Mouse (Mus musculus): ENCODE data around the gene Klf7. TPM values are rescaled to one million over a fixed set of nuclear protein-coding genes. Genes with fewer than 3 reads are reported as not detected.

The Klf7 gene
- polyA plus RNA-seq, 1 experiment from 2014 or later = 11.9 TPM

DNA sequence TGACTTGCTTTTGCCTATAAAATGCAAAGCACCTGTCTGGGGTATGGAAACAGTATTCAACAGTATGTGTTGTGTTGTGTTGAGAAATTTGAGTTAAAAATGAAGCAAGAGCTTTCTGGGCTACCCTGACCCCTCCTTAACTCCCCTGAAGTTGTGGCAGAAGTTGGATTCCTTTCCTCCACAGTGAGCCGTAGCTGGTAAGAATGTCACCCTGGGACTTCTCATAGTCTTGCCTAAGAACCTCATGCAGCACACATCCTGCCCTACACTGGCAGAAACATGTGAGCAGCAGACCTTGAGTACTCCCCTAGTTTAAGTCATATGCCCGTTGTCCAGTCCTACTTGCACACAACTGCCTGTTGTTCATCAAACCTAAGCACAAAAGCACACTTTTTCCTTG lies 4.7 kb upstream of the Klf7 start:
- H3K9ac ChIP-seq (ENCODE audit: low read depth, low read length) = no peak overlapping the region
- no peaks in the 10 kb centered on the region for H3K36me3 ChIP-seq (ENCODE audit: control insufficient read depth, insufficient read depth)
- H3K27ac ChIP-seq (ENCODE audit: low read depth, low read length) = no peak overlapping the region
- no peaks in the 10 kb centered on the region for H3K4me1 ChIP-seq (replicated peaks; ENCODE audit: control insufficient read depth, insufficient read depth, low read length)
- no peaks in the 10 kb centered on the region for H3K9me3 ChIP-seq (ENCODE audit: control insufficient read depth)
- H3K27me3 ChIP-seq (replicated peaks; ENCODE audit: control insufficient read depth, insufficient read depth, low read length) = no peaks in the 10 kb centered on the region
- no peak for TF ChIP-seq CTCF (IDR thresholded peaks at IDR 0.05; ENCODE audit: low read depth)
- no peak for ATAC-seq
- 65% methylated on average over 2 of the region's 2 CpGs for WGBS
- H3K4me2 ChIP-seq (replicated peaks; ENCODE audit: low read depth) = no peak overlapping the region
- H3K4me3 ChIP-seq (ENCODE audit: low read depth, low read length) = no peak overlapping the region

DNA sequence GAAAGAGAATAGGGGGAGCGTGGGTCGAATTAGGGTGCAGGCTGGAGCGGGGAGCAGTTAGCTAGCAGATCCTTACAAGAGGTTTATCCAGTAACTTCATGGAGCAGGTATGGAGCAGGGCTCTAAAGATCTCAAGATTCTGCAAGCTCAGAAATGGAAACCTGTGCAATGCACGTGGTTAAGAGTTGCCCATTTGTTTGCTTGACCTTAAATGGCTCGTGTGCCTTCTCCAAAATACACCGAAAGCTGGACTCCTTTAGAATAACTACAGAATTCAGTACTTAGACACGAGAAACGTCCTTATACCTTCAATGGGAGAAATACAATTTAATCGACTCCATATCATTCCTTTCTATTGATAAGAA lies 366 bp upstream of the Klf7 start:
- no peak for ATAC-seq
- H3K36me3 ChIP-seq (ENCODE audit: control insufficient read depth, insufficient read depth) = no peaks in the 10 kb centered on the region
- 16% methylated on average over 9 of the region's 9 CpGs for WGBS

DNA sequence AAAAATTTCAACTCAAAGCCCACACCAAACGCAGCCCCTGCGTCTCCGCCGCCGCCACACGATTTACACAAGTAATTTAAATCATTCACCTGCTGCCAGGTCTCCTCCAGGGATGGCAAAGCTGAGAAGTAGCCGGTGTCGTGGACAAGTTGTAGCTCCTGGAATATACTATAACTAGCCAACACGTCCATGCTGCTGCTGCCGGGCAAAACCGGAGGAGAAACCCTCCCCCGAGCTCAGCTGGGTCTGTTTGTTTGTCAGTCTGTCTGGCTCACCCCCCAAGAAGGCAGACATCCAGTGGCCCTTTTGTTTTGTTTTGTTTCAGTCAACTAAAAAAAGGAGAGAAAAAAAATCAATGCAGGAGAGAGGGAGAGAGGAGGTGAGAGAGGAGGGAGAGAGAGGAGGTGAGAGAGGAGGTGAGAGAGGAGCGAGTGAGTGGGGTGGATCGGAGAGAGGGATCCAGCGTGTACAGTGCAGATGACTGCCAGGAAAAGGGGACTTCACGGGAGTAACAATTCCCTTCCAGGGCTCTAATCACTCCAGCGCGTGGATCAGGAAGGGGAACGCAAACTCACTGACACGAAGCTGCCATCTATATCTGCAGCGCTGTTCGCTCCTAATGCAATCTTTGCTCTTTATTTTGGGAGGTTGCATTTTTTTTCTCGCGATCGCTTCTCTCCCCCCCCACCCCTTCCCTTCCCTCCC lies 1.1 kb downstream of the Klf7 start:
- peak overlapping the region; percentile 67 for H3K9ac ChIP-seq (ENCODE audit: low read depth, low read length)
- peak overlapping the region; percentile 100 for H3K27ac ChIP-seq (ENCODE audit: low read depth, low read length)
- ATAC-seq = peak; percentile 32
- TF ChIP-seq CTCF (IDR thresholded peaks at IDR 0.05; ENCODE audit: low read depth) = no peak
- H3K4me2 ChIP-seq (replicated peaks; ENCODE audit: low read depth) = peak overlapping the region; percentile 80
- no peaks in the 10 kb centered on the region for H3K27me3 ChIP-seq (replicated peaks; ENCODE audit: control insufficient read depth, insufficient read depth, low read length)
- H3K4me1 ChIP-seq (replicated peaks; ENCODE audit: control insufficient read depth, insufficient read depth, low read length) = no peaks in the 10 kb centered on the region
- WGBS = 0% methylated on average over 25 of the region's 25 CpGs
- no peaks in the 10 kb centered on the region for H3K36me3 ChIP-seq (ENCODE audit: control insufficient read depth, insufficient read depth)
- H3K9me3 ChIP-seq (ENCODE audit: control insufficient read depth) = no peaks in the 10 kb centered on the region
- peak overlapping the region; percentile 80 for H3K4me3 ChIP-seq (ENCODE audit: low read depth, low read length)

More for the DNA sequence above, 366 bp upstream of the Klf7 start:
- Histone ChIP-seq H3K9me3 (ENCODE audit: control insufficient read depth) (no peaks in the 10 kb centered on the region), H3K4me1 (replicated peaks; ENCODE audit: control insufficient read depth, insufficient read depth, low read length) (no peaks in the 10 kb centered on the region), H3K27ac (ENCODE audit: low read depth, low read length) (peak overlapping the region; percentile 100), H3K9ac (ENCODE audit: low read depth, low read length) (peak overlapping the region; percentile 100), H3K27me3 (replicated peaks; ENCODE audit: control insufficient read depth, insufficient read depth, low read length) (no peaks in the 10 kb centered on the region), H3K4me2 (replicated peaks; ENCODE audit: low read depth) (peak overlapping the region; percentile 80), H3K4me3 (ENCODE audit: low read depth, low read length) (peak overlapping the region; percentile 80)
- no peak for TF ChIP-seq CTCF (IDR thresholded peaks at IDR 0.05; ENCODE audit: low read depth)

DNA sequence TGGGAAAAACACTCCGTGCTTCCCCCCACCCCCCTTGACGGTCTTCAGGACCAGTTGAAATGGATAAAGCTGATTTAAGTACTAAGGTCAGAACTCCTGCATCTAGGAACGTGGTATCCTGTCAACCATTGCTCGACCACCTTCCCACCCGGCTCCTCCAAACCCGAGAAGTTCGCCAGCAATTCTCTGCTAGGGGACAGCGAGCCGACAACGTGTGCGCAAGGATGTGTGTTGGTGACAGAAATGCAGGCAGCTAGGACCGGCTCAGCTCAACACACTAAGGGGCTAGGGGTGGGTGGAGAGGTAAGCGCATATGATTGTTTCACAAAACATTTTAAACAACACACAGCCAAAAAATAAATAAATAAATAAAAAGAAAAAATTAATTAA lies 1.7 kb downstream of the Klf7 start:
- no peaks in the 10 kb centered on the region for H3K36me3 ChIP-seq (ENCODE audit: control insufficient read depth, insufficient read depth)
- peak overlapping the region; percentile 80 for H3K4me2 ChIP-seq (replicated peaks; ENCODE audit: low read depth)

DNA sequence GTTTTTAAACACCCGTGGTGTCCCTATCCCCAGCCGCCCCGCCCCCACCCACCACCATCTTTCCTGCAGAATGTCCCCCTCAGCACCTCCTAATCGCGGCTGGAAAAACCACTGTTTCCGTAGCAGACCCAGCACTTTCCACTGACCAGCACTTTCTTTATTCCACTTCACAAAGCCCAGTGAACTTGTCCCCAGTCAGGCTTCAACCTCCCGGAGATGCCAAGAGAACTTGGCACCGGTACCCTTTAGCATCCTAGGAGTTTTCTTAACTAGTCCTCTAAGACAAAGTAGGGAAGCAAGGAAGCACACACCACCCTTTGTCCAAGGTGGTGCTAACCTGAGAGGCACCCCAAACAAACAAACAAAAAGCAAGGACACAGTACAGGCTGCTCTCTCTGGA lies 2.2 kb downstream of the Klf7 start:
- 2% methylated on average over 8 of the region's 8 CpGs for WGBS
- no peak for ATAC-seq
- Histone ChIP-seq H3K9me3 (ENCODE audit: control insufficient read depth) (no peaks in the 10 kb centered on the region), H3K27ac (ENCODE audit: low read depth, low read length) (peak overlapping the region; percentile 100), H3K27me3 (replicated peaks; ENCODE audit: control insufficient read depth, insufficient read depth, low read length) (no peaks in the 10 kb centered on the region), H3K36me3 (ENCODE audit: control insufficient read depth, insufficient read depth) (no peaks in the 10 kb centered on the region), H3K4me1 (replicated peaks; ENCODE audit: control insufficient read depth, insufficient read depth, low read length) (0 out of 2 replicates have a peak, but pooled peaks cover 4% of the 10 kb centered on the region), H3K9ac (ENCODE audit: low read depth, low read length) (peak overlapping the region; percentile 67), H3K4me3 (ENCODE audit: low read depth, low read length) (peak overlapping the region; percentile 80), H3K4me2 (replicated peaks; ENCODE audit: low read depth) (peak overlapping the region; percentile 80)
- no peak for TF ChIP-seq CTCF (IDR thresholded peaks at IDR 0.05; ENCODE audit: low read depth)

More for the DNA sequence above, 1.7 kb downstream of the Klf7 start:
- under 1% methylated on average over 13 of the region's 13 CpGs for WGBS
- ATAC-seq = no peak
- peak overlapping the region; percentile 67 for H3K9ac ChIP-seq (ENCODE audit: low read depth, low read length)
- no peaks in the 10 kb centered on the region for H3K9me3 ChIP-seq (ENCODE audit: control insufficient read depth)
- H3K27me3 ChIP-seq (replicated peaks; ENCODE audit: control insufficient read depth, insufficient read depth, low read length) = no peaks in the 10 kb centered on the region
- no peak for TF ChIP-seq CTCF (IDR thresholded peaks at IDR 0.05; ENCODE audit: low read depth)
- H3K4me3 ChIP-seq (ENCODE audit: low read depth, low read length) = peak overlapping the region; percentile 80
- peak overlapping the region; percentile 100 for H3K27ac ChIP-seq (ENCODE audit: low read depth, low read length)
- H3K4me1 ChIP-seq (replicated peaks; ENCODE audit: control insufficient read depth, insufficient read depth, low read length) = 0 out of 2 replicates have a peak, but pooled peaks cover 4% of the 10 kb centered on the region

DNA sequence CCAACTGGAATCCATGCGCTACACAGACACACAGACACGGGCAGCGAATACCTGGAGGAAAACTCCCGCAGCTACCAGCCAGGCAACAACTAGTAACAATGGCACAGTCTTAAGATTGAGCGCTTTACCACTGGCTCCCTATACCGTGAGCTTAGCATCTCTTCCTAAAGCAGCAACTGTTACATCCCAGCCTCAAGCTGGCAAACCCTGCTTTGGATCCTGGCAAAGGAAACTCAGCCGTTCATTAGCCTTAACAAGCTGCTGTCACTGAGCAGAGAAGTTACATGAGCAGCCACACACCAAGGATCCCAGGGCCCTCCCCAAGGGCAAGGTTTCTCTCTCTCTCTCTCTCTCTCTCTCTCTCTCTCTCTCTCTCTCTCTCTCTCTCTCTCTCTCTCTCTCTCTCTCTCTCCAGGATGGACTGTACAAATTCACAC lies 2.7 kb downstream of the Klf7 start:
- Histone ChIP-seq H3K4me3 (ENCODE audit: low read depth, low read length) (peak overlapping the region; percentile 80), H3K27me3 (replicated peaks; ENCODE audit: control insufficient read depth, insufficient read depth, low read length) (no peaks in the 10 kb centered on the region), H3K27ac (ENCODE audit: low read depth, low read length) (0 out of 2 replicates have a peak overlapping the region, but pooled peaks have one; percentile 100), H3K36me3 (ENCODE audit: control insufficient read depth, insufficient read depth) (no peaks in the 10 kb centered on the region), H3K4me1 (replicated peaks; ENCODE audit: control insufficient read depth, insufficient read depth, low read length) (0 out of 2 replicates have a peak, but pooled peaks cover 4% of the 10 kb centered on the region), H3K9ac (ENCODE audit: low read depth, low read length) (peak overlapping the region; percentile 67; the same call in 1 of the 2 replicates), H3K4me2 (replicated peaks; ENCODE audit: low read depth) (peak overlapping the region; percentile 80), H3K9me3 (ENCODE audit: control insufficient read depth) (no peaks in the 10 kb centered on the region)
- no peak for ATAC-seq
- 11% methylated on average over 7 of the region's 7 CpGs for WGBS
- no peak for TF ChIP-seq CTCF (IDR thresholded peaks at IDR 0.05; ENCODE audit: low read depth)

Measured in intestine, postnatal 0 days (tissue).